Mouse (Mus musculus): ENCODE data around the gene Mxi1. TPM values are rescaled to one million over a fixed set of nuclear protein-coding genes. Genes with fewer than 3 reads are reported as not detected.

The Mxi1 gene
- total and polyA plus RNA-seq, 3 experiments, result 29.0 to 60.9 TPM; not detected in 1

DNA sequence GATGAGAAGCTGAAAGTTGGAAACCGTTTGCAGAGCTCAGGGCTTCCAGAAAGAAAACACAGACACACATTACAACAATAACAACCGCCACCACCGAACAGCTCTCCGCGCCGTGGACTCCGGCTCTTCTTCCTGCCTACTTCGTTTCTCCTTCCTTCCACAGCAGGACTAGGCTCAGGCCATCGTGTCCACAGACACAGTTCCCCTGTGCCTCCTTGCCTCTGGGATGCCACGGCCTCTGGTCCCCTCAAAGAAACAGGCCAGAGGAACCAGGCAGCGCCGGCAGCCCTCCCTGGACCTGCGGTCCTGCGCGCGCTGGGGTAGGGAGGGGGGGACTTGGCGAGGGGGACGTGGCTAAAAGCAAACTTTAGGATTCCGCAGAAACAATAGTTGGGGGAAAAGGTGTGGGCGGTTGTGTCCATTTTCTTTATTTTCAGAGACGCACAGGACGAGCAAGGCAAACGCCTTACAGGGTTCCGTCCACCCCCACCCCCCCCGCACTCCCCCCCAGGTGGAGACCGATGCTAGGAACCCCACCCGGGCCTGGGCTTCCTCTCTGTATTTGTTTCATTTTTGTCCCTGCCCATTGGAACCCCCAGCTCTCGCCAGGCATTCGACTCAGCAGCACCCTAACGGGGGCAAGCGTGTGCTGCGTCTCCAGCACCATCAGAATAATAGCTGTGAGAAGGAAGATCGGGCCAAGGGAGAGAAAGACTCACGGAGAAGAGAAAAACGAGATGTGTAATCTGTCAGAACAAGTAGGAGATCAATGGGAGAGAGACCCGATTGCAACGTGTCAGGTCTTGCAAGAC lies 1.4 kb downstream of the Mxi1 start (continued):
- no peak for TF ChIP-seq BHLHE40 (IDR thresholded peaks at IDR 0.05; ENCODE audit: borderline replicate concordance, low read depth, low read length)
- no peak for TF ChIP-seq CTCF (IDR thresholded peaks at IDR 0.05 in 2 of 3, conservative IDR thresholded peaks at IDR 0.05 in 1 of 3; ENCODE audit: control insufficient read depth in 1 of 3, insufficient read depth in 1 of 3, low read depth in 2 of 3, low read length in 3 of 3, poor library complexity in 1 of 3, severe bottlenecking in 1 of 3)
- TF ChIP-seq TCF12 (IDR thresholded peaks at IDR 0.05; ENCODE audit: low read depth, low read length), result peak; percentile 33; the same call in 1 of the 2 replicates
- TF ChIP-seq HCFC1 (IDR thresholded peaks at IDR 0.05; ENCODE audit: low read depth, low read length), result 0 out of 2 replicates have a peak, but pooled peaks have one; percentile 0
- no peak for TF ChIP-seq EP300 (IDR thresholded peaks at IDR 0.05; ENCODE audit: low read depth in 1 of 2, low read length in 2 of 2)
- TF ChIP-seq ZKSCAN1 (IDR thresholded peaks at IDR 0.05; ENCODE audit: low read depth, low read length), result no peak
- TF ChIP-seq MEF2A (IDR thresholded peaks at IDR 0.05; ENCODE audit: extremely low read depth, insufficient replicate concordance, low read depth, low read length, poor library complexity, severe bottlenecking), result no peak
- no peak for TF ChIP-seq MAFK (IDR thresholded peaks at IDR 0.05; ENCODE audit: borderline replicate concordance, low read depth, low read length)
- TF ChIP-seq MYC (IDR thresholded peaks at IDR 0.05; ENCODE audit: low read depth, low read length), result no peak
- TF ChIP-seq RAD21 (IDR thresholded peaks at IDR 0.05; ENCODE audit: low read depth, low read length), result no peak
- no peak for TF ChIP-seq POLR2AphosphoS2 (IDR thresholded peaks at IDR 0.05; ENCODE audit: low read length)
- no peak for TF ChIP-seq UBTF (IDR thresholded peaks at IDR 0.05; ENCODE audit: borderline replicate concordance, insufficient read depth, low read depth, low read length)
- TF ChIP-seq MYB (IDR thresholded peaks at IDR 0.05; ENCODE audit: low read depth, low read length), result no peak

DNA sequence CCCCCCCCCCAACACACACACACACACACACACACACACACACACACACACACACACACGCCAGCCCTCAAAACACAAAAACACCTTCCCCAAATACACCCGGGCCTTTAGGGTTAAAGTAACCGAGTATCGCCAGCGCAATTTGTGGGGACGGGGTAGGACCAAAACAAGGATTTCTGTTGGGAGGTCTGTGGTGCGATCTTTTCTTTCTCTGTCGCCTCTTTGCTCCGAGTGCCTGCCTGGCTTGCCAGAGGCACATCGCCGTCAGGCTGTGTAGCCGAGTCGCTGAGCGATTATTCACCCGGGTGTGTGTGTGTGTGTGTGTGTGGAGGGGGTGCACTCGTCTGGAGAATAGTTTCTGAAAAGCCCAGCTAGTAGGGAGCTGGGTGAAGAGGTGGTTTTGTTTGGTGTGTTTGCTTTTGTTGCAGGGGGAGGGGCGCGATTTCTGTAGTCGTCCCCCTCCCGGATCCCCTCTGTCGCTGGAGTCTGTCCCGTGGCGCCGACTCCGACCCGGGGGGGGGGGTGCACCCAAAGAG lies 2.1 kb downstream of the Mxi1 start:
- H3K9me3 ChIP-seq (replicated peaks; ENCODE audit: insufficient read depth, low read length), result no peaks in the 10 kb centered on the region
- H3K27me3 ChIP-seq (ENCODE audit: control insufficient read depth in 1 of 2, insufficient read depth in 2 of 2, low read length in 2 of 2), result no peaks in the 10 kb centered on the region; a peak in 1 of 4 replicates
- H3K9ac ChIP-seq (ENCODE audit: control insufficient read depth, low read depth, low read length, poor library complexity, severe bottlenecking), result peak overlapping the region; percentile 81
- peak overlapping the region; percentile 85 to 87 for H3K4me3 ChIP-seq (ENCODE audit: control insufficient read depth in 1 of 2, insufficient read depth in 1 of 2, low read depth in 2 of 2, low read length in 2 of 2)
- peak; percentile 84 for DNase-seq (ENCODE audit: low read depth, low spot score)
- peak overlapping the region; percentile 66 for H3K27ac ChIP-seq (ENCODE audit: control insufficient read depth, low read depth, low read length)
- H3K36me3 ChIP-seq (ENCODE audit: control insufficient read depth in 1 of 2, insufficient read depth in 2 of 2, low read length in 2 of 2), result peaks cover 0 to 7% of the 10 kb centered on the region in 2 experiments; a peak in 1 of 4 replicates
- peaks cover 15% of the 10 kb centered on the region for H3K79me2 ChIP-seq (ENCODE audit: control insufficient read depth, insufficient read depth, low read length, poor library complexity)
- peaks cover 0 to 4% of the 10 kb centered on the region in 2 experiments; a peak in 2 of 4 replicates for H3K4me1 ChIP-seq (ENCODE audit: control insufficient read depth in 1 of 2, insufficient read depth in 2 of 2, low read length in 2 of 2)
- TF ChIP-seq ETS1 (IDR thresholded peaks at IDR 0.05; ENCODE audit: low read depth, low read length) (no peak), GATA1 (IDR thresholded peaks at IDR 0.05; ENCODE audit: low read depth, low read length) (no peak), MXI1 (IDR thresholded peaks at IDR 0.05; ENCODE audit: low read depth, low read length) (peak; percentile 74), USF1 (IDR thresholded peaks at IDR 0.05; ENCODE audit: low read depth, low read length) (no peak), MAX (IDR thresholded peaks at IDR 0.05; ENCODE audit: low read length) (no peak; the same call in 1 of the 2 replicates), NELFE (IDR thresholded peaks at IDR 0.05; ENCODE audit: low read depth, low read length) (no peak), MAFK (IDR thresholded peaks at IDR 0.05; ENCODE audit: borderline replicate concordance, low read depth, low read length) (no peak), POLR2A (IDR thresholded peaks at IDR 0.05; ENCODE audit: control insufficient read depth in 1 of 2, insufficient read depth in 1 of 2, low read depth in 1 of 2, low read length in 2 of 2, poor library complexity in 1 of 2) (no peak), CHD2 (IDR thresholded peaks at IDR 0.05; ENCODE audit: low read length) (no peak), USF2 (IDR thresholded peaks at IDR 0.05; ENCODE audit: borderline replicate concordance in 1 of 2, insufficient read depth in 1 of 2, low read depth in 1 of 2, low read length in 2 of 2) (no peak), SMC3 (IDR thresholded peaks at IDR 0.05; ENCODE audit: low read depth, low read length) (no peak), ZC3H11A (IDR thresholded peaks at IDR 0.05; ENCODE audit: low read depth, low read length) (no peak), CHD1 (IDR thresholded peaks at IDR 0.05; ENCODE audit: low read depth, low read length) (no peak), MYC (IDR thresholded peaks at IDR 0.05; ENCODE audit: low read depth, low read length) (no peak), GABPA (IDR thresholded peaks at IDR 0.05; ENCODE audit: low read depth, low read length) (no peak), ELF1 (IDR thresholded peaks at IDR 0.05; ENCODE audit: low read depth, low read length) (no peak), HCFC1 (IDR thresholded peaks at IDR 0.05; ENCODE audit: low read depth, low read length) (0 out of 2 replicates have a peak, but pooled peaks have one; percentile 22), RAD21 (IDR thresholded peaks at IDR 0.05; ENCODE audit: low read depth, low read length) (no peak), JUND (IDR thresholded peaks at IDR 0.05; ENCODE audit: low read depth, low read length) (no peak), ZMIZ1 (IDR thresholded peaks at IDR 0.05; ENCODE audit: low read depth, low read length) (no peak), NRF1 (IDR thresholded peaks at IDR 0.05; ENCODE audit: insufficient read depth, low read depth, low read length, poor library complexity, severe bottlenecking) (no peak), MAZ (IDR thresholded peaks at IDR 0.05; ENCODE audit: low read depth, low read length) (peak; percentile 13), MYB (IDR thresholded peaks at IDR 0.05; ENCODE audit: low read depth, low read length) (no peak), POLR2AphosphoS2 (IDR thresholded peaks at IDR 0.05; ENCODE audit: low read length) (no peak), EP300 (IDR thresholded peaks at IDR 0.05; ENCODE audit: low read depth in 1 of 2, low read length in 2 of 2) (peak in 1 of 2 experiments; percentile 18; a peak in 2 of 4 replicates)
